Mouse (Mus musculus) hindbrain, embryonic 12.5 days (tissue): ENCODE measurements around the gene Arid3c. TPM values are rescaled to one million over a fixed set of nuclear protein-coding genes. Genes with fewer than 3 reads are reported as not detected.
"Not testable (repeated sequence)": the region's sequence is repeated elsewhere in the genome, so short reads cannot be mapped to it uniquely, and the experiment has no call there.

Experiments used
- ATAC-seq: fragments of 200-750 bp; cut with Nextera tagmentation; 2 replicates; pipeline ENCODE4 v1.8.0; 2017; ENCODE audit warnings: moderate TSS enrichment; ENCODE audit not compliant: low FRiP score
- H3K27ac ChIP-seq: fragments of 300-500 bp; sonication (generic); 2 replicates; pipeline ENCODE4 v1.5.1; 2016; ENCODE audit warnings: mild to moderate bottlenecking
- H3K27me3 ChIP-seq: fragments of 300-500 bp; sonication (generic); 2 replicates; pipeline ENCODE4 v1.6.1; 2016; ENCODE audit warnings: mild to moderate bottlenecking
- H3K36me3 ChIP-seq: fragments of 300-500 bp; sonication (generic); 2 replicates; pipeline ENCODE4 v1.6.1; 2016; ENCODE audit warnings: mild to moderate bottlenecking
- H3K4me1 ChIP-seq: fragments of 300-500 bp; sonication (generic); 2 replicates; pipeline ENCODE4 v1.6.1; 2016
- H3K4me2 ChIP-seq: fragments of 300-500 bp; sonication (generic); replicated peaks from 2 replicates; pipeline ENCODE4 v1.6.1; 2016; ENCODE audit warnings: mild to moderate bottlenecking
- H3K4me3 ChIP-seq: fragments of 300-500 bp; sonication (generic); 2 replicates; pipeline ENCODE4 v1.5.1; 2016; ENCODE audit warnings: mild to moderate bottlenecking
- H3K9ac ChIP-seq: fragments of 300-500 bp; sonication (generic); 2 replicates; pipeline ENCODE4 v1.6.1; 2016; ENCODE audit warnings: mild to moderate bottlenecking, moderate library complexity
- H3K9me3 ChIP-seq: fragments of 300-500 bp; sonication (generic); replicated peaks from 2 replicates; pipeline ENCODE4 v1.6.1; 2016; ENCODE audit warnings: mild to moderate bottlenecking
- WGBS: fragments of 180-500 bp; shearing (Covaris S2); methylation state at CpG from one replicate; pipeline ENCODE4 v1.1.7; 2016; 5-methylcytosine and 5-hydroxymethylcytosine counted together
- polyA plus RNA-seq: library from polyadenylated mRNA; unstranded; fragments of >200 nt; fragmentation: Nextera tagmentation; extraction: Ambion mirVana; gene quantifications from 2 replicates; pipeline ENCODE4 v1.2.1, GENCODE M21; 2016

The Arid3c gene
- polyA plus RNA-seq, 1 experiment from 2014 or later: 1.1 TPM

- peak within 1 kb of the TSS; percentile 84 for H3K4me2 ChIP-seq
- H3K36me3 ChIP-seq: peaks cover 22% of the 10 kb centered on the region
- peaks cover 28% of the 10 kb centered on the region for H3K4me1 ChIP-seq
- peak within 1 kb of the TSS; percentile 80 for H3K9ac ChIP-seq
- no peaks in the 10 kb centered on the region for H3K27me3 ChIP-seq
- H3K4me3 ChIP-seq: peak within 1 kb of the TSS; percentile 77
- peak within 1 kb of the TSS; percentile 82 for H3K27ac ChIP-seq
- ATAC-seq: peak; percentile 64
- WGBS: under 1% methylated on average over 61 of the region's 61 CpGs
- no peaks in the 10 kb centered on the region for H3K9me3 ChIP-seq
These were observed 17.5 kb downstream of the Arid3c start, which contains the start of gene Rpp25l for GRCm38 (mm10) chr4:41713197-41714067. Gene Rpp25l (minus strand): TSS chr4:41713534.

- Histone ChIP-seq H3K9me3 (no peaks in the 10 kb centered on the region), H3K27me3 (no peaks in the 10 kb centered on the region), H3K4me1 (peaks cover 34% of the 10 kb centered on the region), H3K36me3 (peaks cover 15% of the 10 kb centered on the region), H3K27ac (peak overlapping the region; percentile 82; the same call in 1 of the 2 replicates), H3K4me3 (peak overlapping the region; percentile 77), H3K4me2 (peak overlapping the region; percentile 84), H3K9ac (peak overlapping the region; percentile 80)
- ATAC-seq: no peak
- WGBS: 49% methylated on average over 31 of the region's 31 CpGs
These were observed 18.3 kb downstream of the Arid3c start for GRCm38 (mm10) chr4:41712421-41713196.

DNA sequence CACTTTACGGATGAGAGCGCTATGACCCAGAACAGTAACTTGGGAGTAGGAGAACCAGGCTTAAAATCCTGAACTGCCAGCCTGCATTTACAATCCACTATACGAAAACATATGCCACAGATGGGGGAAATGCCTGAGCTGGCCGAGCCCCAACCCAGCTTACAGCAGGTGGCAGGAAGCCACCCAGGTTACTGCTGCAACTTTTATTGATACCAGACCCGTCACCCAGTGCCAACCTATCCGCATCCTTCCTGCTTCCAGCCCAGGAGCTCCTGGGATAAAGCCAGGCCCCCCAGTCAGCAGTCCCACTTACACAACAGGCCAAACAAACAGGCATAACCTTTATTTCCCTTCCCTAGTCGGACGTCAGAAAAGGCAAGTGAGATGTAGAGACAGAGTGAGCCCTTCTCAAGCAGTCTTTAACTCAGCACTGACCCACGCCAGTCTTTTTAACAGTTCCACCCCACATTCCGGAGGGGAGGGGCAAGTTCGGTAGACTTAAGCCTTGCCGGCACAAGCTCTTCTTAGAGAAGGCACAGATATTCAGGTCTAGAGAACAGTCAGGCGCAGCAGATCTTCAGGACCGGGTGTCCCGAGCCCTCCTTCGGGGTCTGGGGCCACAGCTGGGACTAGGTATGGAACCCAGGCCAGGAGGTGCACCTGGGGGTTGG is 19.1 kb downstream of the Arid3c start:
- Histone ChIP-seq H3K27ac (no peak overlapping the region), H3K4me3 (peak overlapping the region; percentile 77), H3K4me2 (peak overlapping the region; percentile 84), H3K27me3 (no peaks in the 10 kb centered on the region), H3K4me1 (peaks cover 42% of the 10 kb centered on the region), H3K36me3 (peaks cover 7% of the 10 kb centered on the region), H3K9ac (peak overlapping the region; percentile 80), H3K9me3 (no peaks in the 10 kb centered on the region)
- ATAC-seq: no peak
- WGBS: 80% methylated on average over 16 of the region's 16 CpGs

GRCm38 (mm10) chr4:41710229-41710628 is 20.7 kb downstream of the Arid3c start:
- Histone ChIP-seq H3K27ac (no peak overlapping the region), H3K9ac (no peak overlapping the region), H3K4me2 (no peak overlapping the region), H3K36me3 (no peaks in the 10 kb centered on the region), H3K4me3 (no peak overlapping the region), H3K9me3 (no peaks in the 10 kb centered on the region), H3K4me1 (peaks cover 46% of the 10 kb centered on the region), H3K27me3 (peaks cover 6% of the 10 kb centered on the region; the same call in 1 of the 2 replicates)
- 71% methylated on average over 4 of the region's 4 CpGs for WGBS
- no peak for ATAC-seq

DNA sequence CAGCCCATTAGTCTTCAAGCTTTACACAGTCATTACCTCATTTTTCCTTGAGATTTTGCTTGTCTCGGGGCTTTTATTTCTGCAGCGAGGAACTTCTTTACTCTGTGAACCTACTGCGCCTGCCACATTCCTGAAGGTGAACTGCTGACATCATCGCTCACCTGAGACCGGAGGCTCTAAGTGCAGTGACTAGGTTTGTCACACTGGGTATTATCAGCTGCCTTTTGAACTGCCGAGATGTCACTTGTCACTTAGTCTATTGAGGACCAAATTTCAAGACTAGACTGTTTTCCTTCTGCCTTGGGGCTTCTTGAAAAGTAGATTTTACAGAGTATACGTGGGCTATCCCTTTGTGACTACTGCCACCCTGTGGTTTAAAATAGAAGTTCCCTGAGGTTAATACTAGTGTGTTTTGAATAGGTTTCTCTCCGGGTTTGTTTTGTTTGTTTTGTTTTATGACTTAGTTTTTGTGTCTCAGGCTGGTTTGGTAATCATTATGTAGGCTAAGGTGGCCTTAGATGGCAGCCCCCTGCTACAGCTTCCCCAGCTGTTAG is 22.7 kb downstream of the Arid3c start:
- Histone ChIP-seq H3K9me3 (no peaks in the 10 kb centered on the region), H3K9ac (no peak overlapping the region), H3K36me3 (no peaks in the 10 kb centered on the region), H3K4me3 (no peak overlapping the region), H3K4me1 (peaks cover 51% of the 10 kb centered on the region), H3K27ac (no peak overlapping the region), H3K4me2 (no peak overlapping the region), H3K27me3 (peaks cover 16% of the 10 kb centered on the region; the same call in 1 of the 2 replicates)
- WGBS: 43% methylated on average over 8 of the region's 8 CpGs
- no peak for ATAC-seq

- Histone ChIP-seq H3K4me3 (no peak overlapping the region), H3K4me2 (peak overlapping the region; percentile 31), H3K9me3 (no peaks in the 10 kb centered on the region), H3K36me3 (no peaks in the 10 kb centered on the region), H3K27me3 (peaks cover 16% of the 10 kb centered on the region; the same call in 1 of the 2 replicates), H3K27ac (peak overlapping the region; percentile 66), H3K9ac (no peak overlapping the region), H3K4me1 (peaks cover 43% of the 10 kb centered on the region)
- WGBS: 3% methylated on average over 13 of the region's 13 CpGs
- ATAC-seq: peak; percentile 86
These were observed 23.9 kb downstream of the Arid3c start for GRCm38 (mm10) chr4:41707011-41707535.

DNA sequence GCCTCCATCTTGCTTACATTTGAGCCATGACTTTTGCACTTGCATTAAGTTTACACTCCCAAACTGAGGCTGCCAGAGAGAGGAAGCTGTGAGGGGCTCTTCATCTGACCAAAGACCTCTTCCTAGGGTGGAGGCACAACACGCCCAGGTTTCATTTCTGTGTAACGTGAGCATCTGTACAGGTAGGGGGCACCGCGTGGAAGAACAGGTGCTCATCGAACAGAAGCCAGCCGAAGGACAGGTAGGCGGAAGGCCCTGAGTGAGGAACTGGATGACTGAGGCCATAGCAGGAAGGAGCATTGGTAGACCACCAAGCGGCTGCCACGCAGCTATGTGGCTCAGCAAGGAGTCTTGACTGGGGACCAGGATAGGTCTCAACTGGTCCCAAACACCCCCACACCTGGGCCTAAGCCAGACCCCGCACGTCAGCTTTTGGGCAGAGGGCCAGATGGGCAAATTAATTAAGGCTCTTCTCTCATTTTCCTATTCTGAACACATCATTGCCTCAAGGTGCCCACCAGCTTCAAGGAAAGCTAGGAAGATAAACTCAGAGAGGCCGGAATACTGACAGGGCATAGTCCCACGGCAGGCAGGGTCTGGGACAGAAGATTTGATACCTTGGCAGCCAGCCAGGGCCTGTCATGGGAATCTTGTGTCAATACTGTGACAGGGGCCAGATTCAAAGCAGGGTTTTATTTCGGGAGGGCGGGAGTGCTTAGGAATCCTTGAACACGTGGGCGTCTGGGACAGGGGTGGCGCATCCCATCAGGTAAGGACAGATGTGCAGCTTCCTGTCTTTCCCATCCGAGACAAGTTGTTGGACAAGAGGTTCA is 24.8 kb downstream of the Arid3c start:
- Histone ChIP-seq H3K4me2 (peak overlapping the region; percentile 24), H3K27me3 (peaks cover 16% of the 10 kb centered on the region; the same call in 1 of the 2 replicates), H3K4me1 (peaks cover 34% of the 10 kb centered on the region), H3K27ac (peak overlapping the region; percentile 24; the same call in 1 of the 2 replicates), H3K36me3 (no peaks in the 10 kb centered on the region), H3K9ac (no peak overlapping the region), H3K4me3 (no peak overlapping the region), H3K9me3 (no peaks in the 10 kb centered on the region)
- 0 out of 2 replicates have a peak, but pooled peaks have one; percentile 21 for ATAC-seq
- 59% methylated on average over 19 of the region's 19 CpGs for WGBS

DNA sequence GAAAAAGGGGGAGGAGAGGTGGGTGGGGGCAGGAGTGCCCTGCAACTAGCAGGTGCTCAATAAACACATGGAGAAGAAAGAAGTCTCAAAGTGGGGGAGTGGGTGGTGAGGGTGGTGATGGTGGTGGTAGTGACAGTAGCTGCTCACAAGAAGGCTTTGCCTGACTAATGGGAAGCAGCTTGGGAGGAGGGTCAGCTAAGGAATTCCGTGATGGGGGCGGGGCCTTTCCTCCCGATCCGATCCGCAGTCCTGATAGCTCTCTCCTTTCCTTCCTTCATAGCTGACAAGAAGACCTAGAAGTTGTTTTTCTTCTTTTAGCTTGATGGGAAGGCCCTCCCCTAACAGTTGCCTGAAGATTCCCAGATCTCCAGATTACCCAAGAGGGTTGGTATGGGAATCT is 26.3 kb downstream of the Arid3c start:
- no peak for ATAC-seq
- Histone ChIP-seq H3K4me3 (no peak overlapping the region), H3K36me3 (no peaks in the 10 kb centered on the region), H3K27ac (no peak overlapping the region), H3K9me3 (no peaks in the 10 kb centered on the region), H3K4me2 (no peak overlapping the region), H3K4me1 (peaks cover 33% of the 10 kb centered on the region), H3K9ac (no peak overlapping the region), H3K27me3 (peaks cover 16% of the 10 kb centered on the region; the same call in 1 of the 2 replicates)
- WGBS: 0% methylated on average over 5 of the region's 5 CpGs

GRCm38 (mm10) chr4:41702226-41702625 is 28.7 kb downstream of the Arid3c start:
- H3K4me2 ChIP-seq, H3K4me3 ChIP-seq, ATAC-seq, H3K36me3 ChIP-seq, H3K9me3 ChIP-seq, H3K9ac ChIP-seq, H3K27ac ChIP-seq: not testable (repeated sequence)
- Histone ChIP-seq H3K4me1 (peaks cover 23% of the 10 kb centered on the region), H3K27me3 (peaks cover 16% of the 10 kb centered on the region; the same call in 1 of the 2 replicates)
- 69% methylated on average over 2 of the region's 2 CpGs for WGBS

DNA sequence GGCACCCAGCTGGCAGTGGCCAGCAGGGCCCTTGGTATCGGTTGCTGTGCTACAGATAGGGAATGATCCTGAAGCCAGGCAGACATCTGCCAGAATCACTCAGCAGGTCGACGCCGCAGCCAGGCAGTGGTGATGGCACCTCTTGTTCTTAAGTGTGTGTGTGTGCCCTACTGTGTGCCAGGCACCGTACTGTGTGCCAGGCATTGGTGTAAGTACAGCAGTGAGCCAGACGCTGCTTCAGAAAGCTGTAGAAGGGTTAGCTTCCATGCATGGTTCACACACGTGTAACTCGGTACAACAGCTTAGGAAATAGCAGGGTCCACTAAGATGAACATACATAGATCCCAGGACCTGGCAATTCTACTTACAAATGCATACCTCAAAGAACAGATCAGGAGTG is 30.7 kb downstream of the Arid3c start:
- H3K4me1 ChIP-seq, H3K36me3 ChIP-seq, H3K4me3 ChIP-seq, H3K9ac ChIP-seq, H3K27ac ChIP-seq, ATAC-seq, H3K27me3 ChIP-seq, H3K4me2 ChIP-seq, H3K9me3 ChIP-seq: not testable (repeated sequence)
- no CpG with 5 or more reads among the region's 8 CpGs for WGBS

DNA sequence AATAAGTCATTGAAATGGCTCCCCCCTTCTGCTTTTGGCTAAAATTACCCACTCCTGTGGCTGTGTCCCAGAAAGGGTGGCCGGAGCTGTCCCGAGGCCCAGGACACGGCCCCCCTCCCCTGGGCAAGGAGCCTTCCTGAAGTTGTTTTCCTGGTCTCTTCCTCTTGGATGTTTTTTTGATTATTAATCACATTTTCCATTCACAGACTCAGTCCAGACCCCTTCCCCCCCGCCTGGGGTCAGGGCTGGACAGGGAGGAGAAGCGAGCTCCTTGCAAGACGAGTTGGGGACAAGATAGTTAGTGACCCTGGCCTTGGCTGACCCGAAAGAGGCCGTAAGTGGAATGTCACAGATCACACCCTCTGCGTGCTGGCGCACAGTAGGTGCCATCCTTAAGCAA is 31.2 kb downstream of the Arid3c start, which contains the start of gene Il11ra1:
Il11ra1 (plus strand) TSS at position 207 of the 400 bp plus-strand sequence.
- H3K4me1 ChIP-seq, H3K9me3 ChIP-seq, H3K27me3 ChIP-seq, H3K4me3 ChIP-seq, ATAC-seq, H3K9ac ChIP-seq, H3K27ac ChIP-seq, H3K36me3 ChIP-seq: not testable (repeated sequence)
- WGBS: 58% methylated on average over 9 of the region's 10 CpGs
- H3K4me2 ChIP-seq: peak within 1 kb of the TSS; percentile 31; the same call in 1 of the 2 replicates
